Mouse (Mus musculus): ENCODE results near the gene Cuta. TPM values are rescaled to one million over a fixed set of nuclear protein-coding genes. Genes with fewer than 3 reads are reported as not detected.
A peak's percentile ranks its signal among the peaks of the same experiment; 100 is the strongest.

Cuta gene
- polyA plus RNA-seq, 1 experiment, result 145 TPM

DNA sequence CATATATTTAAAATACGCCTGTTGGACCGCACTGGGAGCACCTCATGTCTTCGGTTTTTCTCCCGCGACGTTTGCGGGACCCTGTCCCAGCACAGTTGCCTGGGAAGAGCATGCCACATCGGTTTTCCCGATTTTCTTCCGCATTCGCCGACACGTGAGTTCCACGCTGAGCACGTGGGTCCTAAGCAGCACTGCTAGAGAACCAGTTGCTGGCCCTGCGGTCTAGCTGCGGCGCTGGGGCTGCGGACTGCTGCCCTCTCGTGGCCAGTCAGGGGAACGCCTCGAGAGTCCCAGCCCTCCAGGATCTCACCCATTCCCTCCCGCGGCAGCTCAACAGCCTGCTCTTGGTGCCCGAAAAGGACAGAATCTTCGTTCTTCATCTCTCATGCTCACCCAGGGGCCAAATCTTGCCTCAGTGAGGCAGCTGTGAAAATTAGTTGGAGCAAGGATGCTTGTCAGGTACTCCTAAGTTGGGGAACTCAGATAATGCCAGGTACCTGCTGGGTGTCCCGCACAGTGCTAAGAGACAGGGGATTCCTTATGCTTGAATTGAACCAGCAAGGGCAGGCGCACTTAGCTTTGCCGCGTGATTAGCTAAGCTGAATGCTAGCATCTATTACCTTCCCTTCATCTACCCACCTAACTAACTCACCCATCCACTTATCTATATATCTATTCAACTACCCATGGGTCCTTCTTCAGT, 53.2 kb downstream of the Cuta start:
- DNase-seq (ENCODE audit: low spot score), result peak; percentile 70

GRCm38 (mm10) chr17:26884995-26885926, 54.1 kb downstream of the Cuta start:
- DNase-seq (ENCODE audit: low spot score), result peak; percentile 47

Other genes with a start within 250 kb of the Cuta start
- 14.9 and 18.5 TPM in 2 replicates for gene Crebrf, start 223.9 kb downstream of the Cuta start, polyA plus RNA-seq (2012; rRNA removed)
- 31.1 and 32.5 TPM in 2 replicates for gene Bnip1, start 158.5 kb downstream of the Cuta start, polyA plus RNA-seq (2012; rRNA removed)
- gene Nkx2-5, start 94.6 kb downstream of the Cuta start, polyA plus RNA-seq (2012; rRNA removed), result not detected in 2 replicates
- 1.7 and 1.8 TPM in 2 replicates for gene Kifc5b, start 22.5 kb downstream of the Cuta start, polyA plus RNA-seq (2012; rRNA removed)
- gene Phf1, start 6.5 kb downstream of the Cuta start, polyA plus RNA-seq (2012; rRNA removed), result 51.2 and 65.3 TPM in 2 replicates
- gene Syngap1, start 1.7 kb upstream of the Cuta start, polyA plus RNA-seq (2012; rRNA removed), result 22.1 and 32.4 TPM in 2 replicates
- 8.4 and 9.4 TPM in 2 replicates for gene Zbtb9, start 33.6 kb upstream of the Cuta start, polyA plus RNA-seq (2012; rRNA removed)
- 34.8 and 36.8 TPM in 2 replicates for gene Bak1, start 89.4 kb upstream of the Cuta start, polyA plus RNA-seq (2012; rRNA removed)
- gene Itpr3, start 117.7 kb upstream of the Cuta start, polyA plus RNA-seq (2012; rRNA removed), result 9.5 and 17.8 TPM in 2 replicates
- 175 and 243 TPM in 2 replicates for gene Uqcc2, start 194.3 kb upstream of the Cuta start, polyA plus RNA-seq (2012; rRNA removed)
- gene Ip6k3, start 228.2 kb upstream of the Cuta start, polyA plus RNA-seq (2012; rRNA removed), result 0.13 and 0.17 TPM in 2 replicates

All from urinary bladder, adult 2 months (tissue).